ENCODE assay signal across 16 mouse cellular contexts in genomic region chr5:64814416-64814815, GRCm38 (mm10). TPM values are rescaled to one million over a fixed set of nuclear protein-coding genes. Genes with fewer than 3 reads are reported as not detected.
DNase-seq lines count a peak whose midpoint lies in the region; ATAC-seq and TF ChIP-seq lines count a peak whose summit lies in the region.
"Had no signal": no experiment of that assay in that cellular context is flagged by ENCODE, and none has a peak within 500 bp of the region (broad histone marks: within the 10 kb centered on the region; RNA-seq: fewer than 3 reads in every experiment).

No protein-coding gene starts in this region.

- no peak for ATAC-seq in heart, embryonic 13.5 days (ENCODE audit: extremely low read depth, insufficient number of reproducible peaks, low FRiP score, low TSS enrichment)
- ATAC-seq in heart, embryonic 12.5 days (ENCODE audit: insufficient number of reproducible peaks, low FRiP score), result no peak
- ATAC-seq in erythroid progenitor cell, adult 5-6 weeks (replicated peaks; ENCODE audit: low FRiP score, poor library complexity, severe bottlenecking), result no peak
- no peak for ATAC-seq in megakaryocyte progenitor cell, adult 5-6 weeks (replicated peaks; ENCODE audit: poor library complexity)

- H3K27me3 ChIP-seq in heart, embryonic 13.5 days (replicated peaks), result no peaks in the 10 kb centered on the region
- no peaks in the 10 kb centered on the region for H3K27me3 ChIP-seq in heart, embryonic 12.5 days (replicated peaks)
- no peaks in the 10 kb centered on the region for H3K27me3 ChIP-seq in thymus, adult 2 months (ENCODE audit: control insufficient read depth, insufficient read depth, low read length)
- H3K27me3 ChIP-seq: hindbrain, embryonic 15.5 days; limb, embryonic 12.5 days had no signal

- H3K4me2 ChIP-seq in heart, embryonic 13.5 days, result no peak overlapping the region
- no peak overlapping the region for H3K4me2 ChIP-seq in heart, embryonic 12.5 days
- H3K4me2 ChIP-seq: hindbrain, embryonic 15.5 days; limb, embryonic 12.5 days had no signal

- H3K9ac ChIP-seq in heart, embryonic 13.5 days, result 0 out of 2 replicates have a peak overlapping the region, but pooled peaks have one; percentile 8
- no peak overlapping the region for H3K9ac ChIP-seq in heart, embryonic 12.5 days
- H3K9ac ChIP-seq: hindbrain, embryonic 15.5 days; limb, embryonic 12.5 days had no signal

- H3K4me1 ChIP-seq in heart, embryonic 13.5 days, result peaks cover 78% of the 10 kb centered on the region
- H3K4me1 ChIP-seq in heart, embryonic 12.5 days (replicated peaks), result peaks cover 73% of the 10 kb centered on the region
- H3K4me1 ChIP-seq in thymus, adult 2 months (replicated peaks; ENCODE audit: control insufficient read depth, insufficient read depth, low read length), result peaks cover 69% of the 10 kb centered on the region

- H3K36me3 ChIP-seq in heart, embryonic 13.5 days, result peaks cover 48% of the 10 kb centered on the region
- peaks cover 39% of the 10 kb centered on the region for H3K36me3 ChIP-seq in heart, embryonic 12.5 days
- H3K36me3 ChIP-seq in thymus, adult 2 months (ENCODE audit: control insufficient read depth, insufficient read depth, low read length), result peaks cover 16% of the 10 kb centered on the region; the same call in 1 of the 2 replicates
- H3K36me3 ChIP-seq: hindbrain, embryonic 15.5 days had no signal

- H3K4me3 ChIP-seq in heart, embryonic 13.5 days, result no peak overlapping the region
- no peak overlapping the region for H3K4me3 ChIP-seq in heart, embryonic 12.5 days
- no peak overlapping the region for H3K4me3 ChIP-seq in thymus, adult 2 months (ENCODE audit: control insufficient read depth, insufficient read depth, low read length)
- H3K4me3 ChIP-seq: forebrain, embryonic 10.5 days; hindbrain, embryonic 15.5 days; limb, embryonic 12.5 days had no signal

- no peak for DNase-seq in thymus, adult 2 months
- no peak for DNase-seq in thymus, adult 18-20 months
- DNase-seq in naive thymus-derived CD4-positive, alpha-beta T cell, adult 2 months (ENCODE audit: low read depth), result peak; percentile 70
- no peak for DNase-seq in frontal cortex, adult 2 months (ENCODE audit: extremely low spot score in 1 of 2, low spot score in 1 of 2)
- DNase-seq: adrenal gland, postnatal 25 days; B cell, adult 2 months; cerebellum, adult 11 months; heart, adult 18-20 months; right cerebral cortex, postnatal 4 days had no signal

- WGBS in heart, embryonic 13.5 days, result 79% methylated on average over 7 of the region's 7 CpGs
- WGBS in heart, embryonic 12.5 days, result 81% methylated on average over 7 of the region's 7 CpGs
- WGBS in thymus, adult 2 months, result 5% methylated on average over 7 of the region's 7 CpGs

- no peaks in the 10 kb centered on the region for H3K9me3 ChIP-seq in heart, embryonic 13.5 days
- no peaks in the 10 kb centered on the region for H3K9me3 ChIP-seq in heart, embryonic 12.5 days (replicated peaks)
- H3K9me3 ChIP-seq: forebrain, embryonic 10.5 days; hindbrain, embryonic 15.5 days; limb, embryonic 12.5 days had no signal

- TF ChIP-seq POLR2A in thymus, adult 2 months (IDR thresholded peaks at IDR 0.05; ENCODE audit: control insufficient read depth, extremely low read depth, insufficient read depth, low read length, poor library complexity), result no peak

- no peak overlapping the region for H3K27ac ChIP-seq in heart, embryonic 13.5 days (replicated peaks)
- H3K27ac ChIP-seq in heart, embryonic 12.5 days (ENCODE audit: poor library complexity, severe bottlenecking), result no peak overlapping the region
- peak overlapping the region; percentile 63 for H3K27ac ChIP-seq in thymus, adult 2 months (ENCODE audit: control insufficient read depth, insufficient read depth, low read length)
- H3K27ac ChIP-seq: forebrain, embryonic 10.5 days; hindbrain, embryonic 15.5 days; limb, embryonic 12.5 days had no signal

- TF ChIP-seq CTCF in thymus, adult 2 months (IDR thresholded peaks at IDR 0.05; ENCODE audit: borderline replicate concordance, control insufficient read depth, extremely low read depth, insufficient read depth, low read length, poor library complexity), result no peak

RNA-seq across cellular contexts. Expression of gene Klf3, which starts 11.2 kb away (rescaled TPM):
- 49.8 TPM in 2 replicates for polyA plus RNA-seq in heart, embryonic 13.5 days (2015; fragmentation: Nextera tagmentation; extraction: Ambion mirVana)
- polyA plus RNA-seq in heart, embryonic 12.5 days (2016; fragmentation: Nextera tagmentation; extraction: Ambion mirVana), result 66.9 and 69.7 TPM in 2 replicates
- 175 and 197 TPM in 2 replicates for polyA plus RNA-seq in thymus, adult 2 months (2012; rRNA removed)
- 21.7 and 25.4 TPM in 2 replicates for polyA plus RNA-seq in frontal cortex, adult 2 months (2012; rRNA removed)
- total RNA-seq in erythroid progenitor cell, adult 5-6 weeks (2015; ENCODE audit: low replicate concordance), result 583 and 622 TPM in 2 replicates
- 406 and 427 TPM in 2 replicates for total RNA-seq in erythroid progenitor cell, adult 5-6 weeks (2017; ENCODE audit: low replicate concordance)
- 30.7 and 42.7 TPM in 2 replicates for total RNA-seq in megakaryocyte progenitor cell, adult 5-6 weeks (2015)
- total RNA-seq in megakaryocyte progenitor cell, adult 5-6 weeks (2017), result 9.4 and 12.5 TPM in 2 replicates
